Mouse (Mus musculus) adrenal gland, postnatal 4 days (tissue): Measurements from ENCODE around the gene Chd6. TPM values are rescaled to one million over a fixed set of nuclear protein-coding genes. Genes with fewer than 3 reads are reported as not detected.
"Not testable (repeated sequence)": the region's sequence is repeated elsewhere in the genome, so short reads cannot be mapped to it uniquely, and the experiment has no call there.

Source experiments
- DNase-seq, 2 experiments: peaks; one replicate each; pipeline ENCODE4 v3.0.0; 2021 to 2022; ENCODE audit warnings: low spot score in 2 of 2, mixed read lengths in 2 of 2
- total RNA-seq, 2 experiments: library from RNA; stranded (reverse); gene quantifications; 2 replicates each; pipeline ENCODE4 v1.2.3; 2021

The Chd6 gene
- total RNA-seq, 2 experiments from 2014 or later: 57.8 to 62.7 TPM

DNA sequence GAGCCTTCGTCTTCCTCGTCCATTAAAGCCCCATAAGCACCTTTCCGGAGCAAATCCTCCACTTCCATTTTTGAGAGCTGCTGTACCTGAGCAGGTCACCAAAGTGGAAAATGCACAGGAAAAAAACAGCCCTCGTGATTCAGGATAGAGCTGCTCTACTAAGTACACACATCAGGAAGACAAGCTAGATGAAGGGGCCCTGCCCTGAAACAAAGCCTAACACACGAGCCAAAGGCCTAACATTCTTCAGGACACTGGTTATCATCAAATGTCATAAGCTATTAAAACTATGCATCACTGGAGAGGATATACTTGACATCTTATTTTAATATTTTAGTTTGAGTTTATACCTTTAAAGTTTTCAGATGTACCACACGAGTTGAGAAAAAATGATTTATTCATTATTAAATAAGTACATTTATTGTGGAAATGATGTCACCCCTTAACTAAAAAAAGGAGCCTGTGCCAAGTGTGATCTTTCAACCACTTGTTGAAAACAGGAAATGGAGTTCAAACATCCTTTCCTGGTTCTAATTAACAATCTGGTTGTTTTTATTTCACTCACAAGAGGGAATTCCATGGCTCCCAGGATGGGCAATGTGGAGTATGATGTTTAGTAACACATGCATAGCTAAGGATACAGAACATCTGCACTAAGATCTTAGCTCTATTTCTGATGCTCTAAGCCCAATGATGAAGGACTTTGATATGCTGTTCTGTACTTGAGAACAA lies 118.4 kb downstream of the Chd6 start:
- no peak for DNase-seq

DNA sequence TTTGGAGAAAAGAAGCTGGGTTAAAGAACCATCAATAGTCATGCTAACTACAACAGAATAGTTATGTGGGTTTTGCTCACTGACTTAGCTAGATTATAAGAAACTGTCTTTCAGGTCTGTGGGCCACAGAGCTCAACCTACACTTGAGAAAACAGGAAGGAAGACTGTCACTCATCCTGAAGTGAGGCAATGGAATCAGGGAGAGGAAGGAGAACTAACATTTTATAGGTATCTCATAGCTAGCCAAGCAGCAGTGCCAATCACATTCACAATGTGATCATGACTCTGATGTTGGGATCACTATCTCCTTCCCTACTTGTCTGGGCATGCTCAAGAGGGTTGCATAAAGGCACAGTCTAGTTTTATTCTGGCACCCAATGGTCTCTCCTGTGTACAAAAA lies 121.4 kb downstream of the Chd6 start:
- DNase-seq: no peak

DNA sequence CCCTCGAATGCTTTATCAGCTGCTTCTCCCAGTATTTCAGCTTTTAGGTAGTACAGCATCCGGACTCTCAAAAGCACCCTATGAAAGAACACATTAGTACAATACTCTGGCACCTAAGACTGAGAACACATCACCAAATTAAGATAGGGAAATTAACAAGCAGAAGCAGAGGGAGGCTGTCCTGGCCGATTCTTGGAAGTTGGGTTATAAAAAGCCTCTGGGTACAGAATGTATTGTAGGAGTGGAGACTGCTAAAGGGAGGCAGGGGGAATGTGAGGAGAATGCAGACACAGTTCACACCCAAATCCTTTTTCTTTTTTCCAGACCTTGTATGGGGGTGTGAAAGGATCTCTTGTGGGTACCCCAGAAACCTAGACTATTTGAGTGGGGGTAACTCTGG lies 126.2 kb downstream of the Chd6 start:
- no peak for DNase-seq

DNA sequence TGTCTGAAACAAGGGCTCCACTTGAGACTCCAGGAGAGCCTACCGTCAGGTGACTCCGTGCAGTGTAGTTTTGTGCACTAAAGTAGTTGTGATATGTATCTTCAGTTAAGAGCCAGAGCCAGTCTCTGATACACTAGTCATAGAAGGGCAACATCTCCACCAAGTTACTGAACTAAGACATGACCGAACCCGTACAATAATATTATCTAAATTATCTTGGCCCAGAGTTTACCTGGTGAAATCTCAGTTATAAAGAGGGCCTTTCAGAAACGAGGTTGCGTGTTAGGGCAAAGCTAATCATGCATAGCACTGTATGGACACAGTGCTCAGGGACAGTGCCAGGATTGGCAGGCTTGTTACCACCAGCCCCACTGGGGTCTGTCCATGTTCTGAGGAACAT lies 127.1 kb downstream of the Chd6 start:
- no peak for DNase-seq

DNA sequence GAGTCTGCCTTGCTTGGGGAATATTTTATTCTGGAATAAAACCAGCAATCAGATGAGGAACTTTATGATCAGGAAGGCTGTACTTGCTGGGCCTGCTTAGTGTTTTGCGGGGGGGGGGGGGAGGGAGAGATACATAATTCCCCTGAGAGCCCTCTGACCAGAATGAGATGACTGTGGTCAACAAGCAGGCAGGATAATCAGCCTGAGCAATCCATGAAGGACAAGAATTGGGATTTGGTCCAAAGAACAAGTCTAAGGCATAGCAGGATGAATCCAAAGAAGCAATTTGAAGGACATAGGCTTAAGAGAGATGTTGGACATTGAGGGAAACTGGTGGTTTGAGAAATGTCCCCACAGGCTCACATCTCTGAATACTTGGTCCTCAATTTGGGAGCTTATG lies 130.2 kb downstream of the Chd6 start:
- no peak for DNase-seq

DNA sequence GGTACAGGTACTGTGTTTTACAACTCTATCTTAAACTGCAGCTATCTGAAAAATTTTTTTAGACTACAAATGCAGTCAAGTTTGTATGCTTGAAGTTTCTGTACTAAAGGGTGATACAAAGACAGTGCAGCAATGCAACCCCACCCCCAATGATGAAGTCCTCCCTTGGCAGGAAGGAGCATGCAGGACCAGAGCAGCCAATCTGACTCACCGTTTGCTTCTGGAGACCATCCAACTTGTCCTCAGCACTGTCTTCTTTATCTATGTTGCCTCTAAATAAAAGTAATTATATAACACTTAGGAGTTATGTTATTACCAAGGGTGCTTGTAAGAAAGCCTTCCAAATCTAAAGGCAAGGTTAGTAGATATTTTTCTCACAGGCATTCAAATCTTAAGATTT lies 131.6 kb downstream of the Chd6 start:
- no peak for DNase-seq

DNA sequence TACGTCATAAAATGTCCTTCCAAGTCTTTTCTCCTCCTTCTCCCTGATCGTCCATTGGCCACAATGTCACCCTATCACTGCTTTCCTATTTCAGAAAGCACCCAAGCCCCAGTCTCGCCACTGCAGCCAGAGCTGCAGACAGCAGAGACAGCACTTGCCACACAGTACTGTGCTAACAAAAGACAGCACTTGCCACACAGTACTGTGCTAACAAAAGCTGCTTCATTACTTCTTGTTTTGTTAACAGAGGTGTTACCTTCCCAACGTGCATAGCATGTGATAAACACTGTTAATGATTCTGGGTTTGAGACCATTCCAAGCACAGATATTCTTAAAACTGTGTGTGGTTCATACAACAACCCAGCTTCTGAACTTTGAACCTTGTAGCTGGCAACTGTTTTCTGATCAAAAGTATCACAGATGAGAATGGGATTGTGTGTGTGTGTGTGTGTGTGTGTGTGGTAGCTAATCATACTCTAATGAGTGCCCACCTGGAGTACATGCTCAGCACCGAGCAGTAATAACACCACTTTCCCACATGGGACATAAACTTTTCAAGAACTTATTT lies 135.1 kb downstream of the Chd6 start:
- DNase-seq: no peak

DNA sequence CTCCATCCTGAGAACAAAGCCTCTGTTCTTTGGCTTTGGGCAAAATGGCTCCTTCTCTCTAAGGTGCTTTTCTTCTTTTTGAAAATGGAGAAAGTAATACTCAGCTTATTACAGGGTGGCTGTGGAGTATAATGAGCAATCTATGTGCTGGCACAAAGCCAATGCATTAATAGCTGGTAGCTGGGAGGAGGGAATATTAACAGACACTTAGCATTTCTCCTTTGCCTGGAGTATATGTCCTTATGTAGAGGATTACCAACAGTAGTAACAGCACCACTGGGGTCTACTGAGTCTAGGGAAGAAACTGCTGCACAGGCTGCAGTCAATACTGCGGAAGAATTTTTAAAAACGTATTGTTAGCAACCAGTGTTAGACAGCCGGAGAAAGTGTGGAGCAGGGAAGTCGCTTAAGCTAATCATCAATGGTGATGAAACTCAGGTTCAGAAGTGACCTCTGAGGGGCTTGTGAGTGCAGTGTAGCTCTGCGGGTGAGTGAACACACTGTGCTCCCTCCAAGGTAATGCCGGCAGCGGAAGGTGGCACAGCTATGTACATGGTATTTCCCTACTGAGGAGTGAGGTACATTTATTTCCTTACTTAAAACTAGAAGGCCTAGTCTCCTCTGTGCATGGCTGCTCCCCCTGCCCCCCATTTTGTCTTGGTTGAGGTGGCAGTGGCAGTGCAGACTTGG lies 136.6 kb downstream of the Chd6 start:
- no peak for DNase-seq

DNA sequence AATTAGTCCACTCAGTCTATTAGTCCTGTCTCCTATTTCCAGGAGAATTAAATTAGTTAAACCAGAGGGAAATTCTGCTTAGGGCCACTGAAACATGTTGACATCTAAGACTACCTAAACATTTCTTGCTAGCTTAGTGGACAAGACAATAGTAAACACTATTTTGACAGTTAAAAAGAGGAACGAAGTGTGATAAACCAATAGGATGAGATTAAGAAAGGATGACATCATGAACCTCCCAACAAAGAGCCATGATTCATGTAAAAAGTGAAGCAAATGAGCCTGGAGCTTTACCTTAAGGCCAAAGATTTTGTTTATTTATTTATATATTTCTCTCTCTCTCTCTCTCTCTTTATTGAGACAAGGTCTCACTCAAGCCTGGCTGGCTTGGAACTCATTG lies 146.7 kb downstream of the Chd6 start:
- DNase-seq: no peak

DNA sequence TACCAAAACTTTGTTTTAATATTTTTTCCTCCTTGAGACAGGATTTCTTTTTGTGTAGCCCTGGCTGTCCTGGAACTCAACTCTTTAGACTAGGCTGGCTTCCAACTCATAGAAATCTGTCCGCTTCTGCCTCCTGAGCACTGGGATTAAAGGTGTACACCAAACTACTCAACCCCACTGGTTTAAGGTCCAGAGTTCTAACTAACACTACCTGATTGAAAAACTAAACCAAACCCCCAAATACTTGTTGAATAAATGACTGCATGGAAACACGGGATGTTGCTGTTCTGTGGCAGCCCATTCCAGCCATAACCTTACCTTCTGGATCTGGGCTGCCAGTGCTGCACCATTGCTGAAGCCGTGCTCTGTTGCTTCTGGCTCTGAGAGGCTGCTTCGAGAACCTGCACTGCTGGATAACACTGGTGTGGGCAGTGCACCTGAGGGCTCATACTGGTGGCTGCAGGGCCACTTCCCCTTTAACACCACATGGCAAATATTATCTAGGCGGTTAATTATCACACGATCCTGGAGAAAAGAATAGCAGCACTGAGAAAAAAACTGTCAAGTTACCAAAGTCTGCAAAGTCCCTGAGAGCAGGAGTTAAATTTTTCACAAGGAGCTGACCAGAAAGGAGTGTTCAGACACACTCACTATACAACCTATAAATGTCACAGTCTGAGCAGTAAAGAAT lies 147.8 kb downstream of the Chd6 start:
- DNase-seq: no peak

DNA sequence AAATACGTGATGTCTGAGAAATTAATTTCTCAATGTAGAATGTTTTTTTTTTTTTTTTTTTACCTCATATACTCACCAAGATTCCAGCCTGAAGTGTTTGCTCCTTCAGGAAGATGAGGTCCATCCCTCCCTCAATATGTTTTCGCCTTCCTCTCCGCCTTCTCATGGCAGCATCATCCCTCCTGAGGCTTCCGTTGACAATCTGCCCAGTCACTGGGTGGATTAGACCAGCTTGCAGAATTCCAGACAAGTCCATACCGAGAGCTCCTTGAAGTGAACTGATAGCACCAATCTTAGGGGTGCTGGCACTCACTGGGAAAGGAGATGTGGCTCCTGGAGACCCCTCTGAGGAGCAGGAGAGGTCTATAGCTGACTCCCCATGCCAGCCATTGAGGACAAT lies 149.0 kb downstream of the Chd6 start:
- DNase-seq: no peak

DNA sequence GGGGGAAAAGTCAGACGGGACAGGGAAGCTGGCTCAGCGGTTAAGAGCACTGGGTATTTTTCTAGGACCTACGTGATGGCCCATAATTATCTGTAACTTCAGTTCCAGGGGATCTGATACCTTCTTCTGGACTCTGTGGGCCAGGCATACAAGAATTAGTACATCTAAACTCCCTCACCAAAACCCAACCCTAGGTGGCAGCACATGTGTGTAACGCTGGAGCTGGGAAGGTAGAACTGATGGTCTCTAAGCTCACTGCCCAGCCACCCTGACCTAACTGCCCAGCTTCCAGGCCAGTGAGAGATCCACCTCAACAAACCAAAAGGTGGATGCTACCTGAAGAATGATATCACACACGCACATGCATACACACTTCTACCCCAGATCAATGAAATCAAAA lies 150.1 kb downstream of the Chd6 start:
- no peak for DNase-seq

DNA sequence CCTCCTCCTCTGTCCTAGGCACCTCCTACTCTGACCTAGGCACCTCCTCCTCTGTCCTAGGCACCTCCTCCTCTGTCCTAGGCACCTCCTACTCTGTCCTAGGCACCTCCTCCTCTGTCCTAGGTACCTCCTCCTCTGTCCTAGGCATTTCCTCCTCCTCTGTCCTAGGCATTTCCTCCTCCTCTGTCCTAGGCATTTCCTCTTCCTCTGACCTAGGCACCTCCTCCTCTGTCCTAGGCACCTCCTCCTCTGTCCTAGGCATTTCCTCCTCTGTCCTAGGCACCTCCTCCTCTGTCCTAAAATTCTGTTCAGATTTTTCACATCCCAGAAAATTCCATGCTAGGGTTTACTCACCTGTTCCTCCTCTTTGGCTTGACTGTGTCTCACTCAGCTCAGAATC lies 151.1 kb downstream of the Chd6 start:
- not testable (repeated sequence) for DNase-seq

DNA sequence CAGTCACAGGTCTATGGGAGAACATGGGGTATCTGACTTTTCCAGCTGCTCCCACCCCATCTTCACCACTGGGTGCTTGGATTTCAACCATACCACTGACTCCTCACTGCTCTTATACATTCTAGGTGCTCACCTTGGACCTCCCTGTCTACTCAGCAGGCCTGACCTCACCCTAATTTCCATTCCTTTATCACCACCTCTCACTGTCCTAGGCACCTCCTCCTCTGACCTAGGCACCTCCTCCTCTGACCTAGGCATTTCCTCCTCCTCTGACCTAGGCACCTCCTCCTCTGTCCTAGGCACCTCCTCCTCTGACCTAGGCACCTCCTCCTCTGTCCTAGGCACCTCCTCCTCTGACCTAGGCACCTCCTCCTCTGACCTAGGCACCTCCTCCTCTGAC lies 151.6 kb downstream of the Chd6 start:
- not testable (repeated sequence) for DNase-seq

DNA sequence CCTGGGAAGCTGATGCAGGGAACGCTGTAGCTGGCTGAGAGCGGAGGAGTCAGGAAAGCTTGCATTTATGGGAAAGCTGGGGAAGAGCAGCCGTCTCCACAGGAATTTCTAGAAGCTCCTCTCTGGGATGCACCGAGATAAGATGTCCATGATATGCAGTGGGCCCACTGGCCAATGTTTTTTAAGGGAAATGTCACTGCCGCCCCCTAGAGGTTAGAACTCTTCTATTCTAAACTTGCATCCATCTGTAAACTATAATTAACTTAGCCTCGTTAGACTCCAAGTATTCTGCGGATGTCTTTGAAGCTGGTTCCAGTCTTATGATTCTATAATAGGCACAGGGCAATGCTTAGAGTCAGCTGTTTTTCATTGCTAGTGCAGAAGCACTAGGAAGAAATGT lies 153.5 kb downstream of the Chd6 start:
- no peak for DNase-seq

DNA sequence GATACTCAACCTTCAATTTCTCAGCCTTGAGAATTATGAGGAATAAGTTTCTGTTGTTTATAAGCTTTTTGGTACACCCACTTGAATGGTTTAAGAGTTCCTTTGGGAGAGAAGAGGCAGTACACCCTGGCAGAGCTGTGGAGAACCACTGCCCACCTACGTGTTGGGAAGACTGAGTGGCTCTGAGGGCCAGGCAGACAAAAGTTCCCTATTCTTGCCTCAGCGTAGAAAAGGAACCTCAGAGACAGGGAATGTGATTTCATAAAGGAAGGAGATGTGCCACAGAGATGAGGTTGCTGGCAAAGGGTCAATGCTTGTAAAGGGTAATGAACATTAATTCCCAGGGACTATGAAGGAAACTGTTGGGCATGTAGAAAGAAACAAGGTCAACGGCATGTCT lies 154.3 kb downstream of the Chd6 start:
- no peak for DNase-seq

DNA sequence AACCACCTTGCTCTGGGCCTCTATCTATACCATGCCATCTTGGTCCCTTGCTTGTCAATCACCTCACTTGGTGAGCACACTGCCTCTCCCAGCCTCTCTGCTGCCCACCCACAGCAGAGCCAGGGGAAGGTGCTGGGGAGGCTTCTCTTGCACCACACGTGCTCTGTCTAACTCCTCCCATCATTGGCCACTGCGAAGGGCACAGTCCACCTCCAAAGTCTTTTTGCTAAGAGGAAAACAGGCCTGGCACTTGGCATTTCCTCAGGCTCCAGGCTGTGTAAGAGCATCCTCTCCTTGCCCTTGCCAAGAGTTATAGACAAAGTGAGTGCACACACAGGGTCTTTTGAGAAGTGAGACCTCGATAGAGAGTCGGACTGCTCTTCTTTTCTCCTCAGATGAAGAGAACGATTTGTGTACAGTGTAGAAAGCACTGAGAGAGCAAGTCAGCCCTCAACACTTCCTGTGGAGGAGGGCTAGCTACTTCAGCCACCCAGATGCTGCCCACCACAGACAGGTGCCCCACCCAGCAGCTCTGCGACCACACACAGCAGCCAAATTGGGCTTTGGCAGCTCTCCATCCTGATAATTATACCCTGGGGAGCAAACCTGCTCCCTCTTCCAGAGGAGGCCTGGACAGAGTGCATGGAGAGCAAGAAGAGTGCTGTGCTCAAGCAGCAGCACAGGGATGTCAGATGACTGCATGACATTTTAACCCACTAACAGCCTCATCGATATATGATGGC lies 155.6 kb downstream of the Chd6 start:
- DNase-seq: no peak

DNA sequence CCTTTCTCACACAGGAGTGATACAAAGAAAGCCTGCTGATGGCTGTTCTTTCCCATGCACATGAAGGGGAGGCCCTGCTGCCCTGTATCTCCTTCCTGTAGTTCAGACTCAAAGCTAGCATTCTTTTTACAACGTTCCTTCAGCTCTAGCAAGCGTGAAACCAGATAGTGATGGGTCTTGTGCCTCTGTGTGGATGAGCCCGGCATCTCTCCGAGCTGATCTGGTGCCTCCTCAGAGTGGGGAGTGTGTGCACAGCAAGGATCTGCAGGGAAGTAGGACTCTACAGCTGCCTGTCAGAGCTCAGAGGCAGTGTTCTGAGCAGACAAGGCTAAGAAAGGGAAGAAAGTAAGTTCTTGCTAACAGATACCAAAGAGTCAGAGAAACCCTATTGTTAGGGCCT lies 157.3 kb downstream of the Chd6 start:
- no peak for DNase-seq

DNA sequence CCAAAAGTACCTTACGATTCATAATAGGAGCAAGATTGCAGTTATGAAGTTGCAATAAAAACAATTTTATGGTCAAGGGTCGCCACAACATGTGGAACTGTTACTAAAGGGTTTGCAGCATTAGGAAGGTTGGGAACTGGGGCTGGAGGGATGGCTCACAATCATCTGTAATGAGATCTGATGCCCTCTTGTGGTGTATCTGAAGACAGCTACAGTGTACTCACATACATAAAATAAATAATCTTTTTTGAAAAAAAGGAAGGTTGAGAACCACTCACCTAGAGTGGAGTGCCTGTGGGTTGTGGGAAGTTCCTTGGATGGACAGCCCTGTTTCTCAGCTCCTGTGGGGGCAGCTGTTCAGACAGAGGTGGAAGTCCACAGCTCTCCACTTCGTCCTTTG lies 166.4 kb downstream of the Chd6 start:
- no peak for DNase-seq

DNA sequence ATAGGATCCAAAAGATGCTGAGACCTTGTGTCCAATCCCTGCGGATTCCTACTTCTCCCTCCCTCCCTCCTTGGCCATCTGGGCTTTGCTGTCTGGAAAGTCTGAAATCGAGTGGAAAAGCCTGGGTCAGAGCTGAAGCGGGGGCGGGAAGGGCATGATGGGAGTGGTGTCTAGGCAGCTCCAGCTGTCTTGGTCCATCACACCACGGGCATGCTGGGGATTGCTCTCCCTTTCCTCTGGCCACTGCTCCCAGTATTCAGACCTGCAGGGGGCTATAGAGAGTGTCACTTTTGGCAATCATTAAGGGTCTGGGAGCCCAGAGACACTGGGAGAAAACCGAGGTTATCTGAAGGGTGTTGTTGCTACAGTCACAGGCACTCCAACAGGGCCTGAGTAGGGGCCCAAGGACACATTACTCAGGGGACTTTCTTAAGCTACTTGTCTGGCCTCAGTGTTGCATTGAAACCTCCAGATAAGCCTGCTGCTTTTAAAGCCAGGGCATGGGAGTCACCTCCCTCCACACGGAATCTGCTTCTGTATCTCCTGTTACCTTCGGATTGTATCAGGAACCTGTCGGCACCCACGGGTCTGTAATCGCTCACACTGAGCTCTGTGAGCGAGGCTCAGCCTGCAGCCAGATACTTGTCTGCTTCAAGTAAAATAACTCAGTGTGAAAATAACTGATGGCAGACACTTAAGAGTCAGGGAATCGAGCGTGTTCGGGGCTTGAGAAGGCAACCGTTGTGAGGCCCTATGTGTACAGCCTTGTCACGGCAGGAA lies 167.8 kb downstream of the Chd6 start:
- no peak for DNase-seq

DNA sequence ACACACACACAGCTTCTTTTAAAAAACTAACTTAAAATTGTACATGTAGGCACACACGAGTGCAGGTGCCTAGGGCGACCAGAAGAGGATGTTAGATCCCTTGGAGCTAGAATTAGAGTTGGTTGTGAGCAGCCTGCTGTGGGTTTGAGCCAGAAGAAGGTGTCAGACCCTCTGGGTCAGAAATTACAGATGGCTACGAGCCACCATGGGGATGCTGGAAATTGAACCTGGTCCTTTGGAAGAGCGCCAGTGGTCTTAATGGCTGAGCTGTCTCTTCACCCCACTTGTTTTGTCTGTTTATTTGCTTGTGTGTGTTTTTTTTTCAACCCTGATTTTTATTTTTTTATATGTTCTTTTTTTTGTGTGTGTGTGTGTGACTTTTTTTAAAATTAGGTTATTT lies 174.4 kb downstream of the Chd6 start:
- DNase-seq: no peak
